In the genomic region with DNA sequence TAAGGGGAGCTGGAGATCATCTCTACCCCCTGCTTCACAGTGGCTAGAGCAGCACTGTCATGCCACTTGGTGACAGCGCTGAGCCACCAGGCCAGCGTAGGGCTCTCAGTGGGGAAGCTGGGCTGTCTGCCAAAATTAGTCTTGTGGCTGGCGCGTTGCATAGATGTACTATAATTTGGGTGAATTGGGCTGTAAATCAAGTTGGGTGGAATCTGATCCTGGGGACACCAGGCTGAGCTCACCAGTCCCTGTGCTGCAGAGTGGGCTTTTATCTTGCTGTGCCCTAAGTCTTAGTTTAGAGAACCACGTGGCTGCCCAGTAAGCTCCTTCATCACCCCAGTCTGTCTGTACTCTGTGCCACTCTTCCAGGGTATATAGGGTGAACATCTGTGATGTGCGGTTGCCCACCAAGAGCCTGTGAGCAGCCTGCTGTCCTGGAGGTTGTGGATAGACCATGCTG, we compare ENCODE assay signal across 8 mouse cellular contexts. TPM values are rescaled to one million over a fixed set of nuclear protein-coding genes. Genes with fewer than 3 reads are reported as not detected.
DNase-seq lines count a peak whose midpoint lies in the region; ATAC-seq and TF ChIP-seq lines count a peak whose summit lies in the region.

No protein-coding gene starts in this region.

- 55% methylated on average over 6 of the region's 6 CpGs for WGBS in liver, postnatal 0 days (ENCODE audit: insufficient replicate concordance)
- WGBS in liver, embryonic 11.5 days: 81% methylated on average over 6 of the region's 6 CpGs
- WGBS in heart, embryonic 12.5 days: 50% methylated on average over 6 of the region's 6 CpGs

- no peaks in the 10 kb centered on the region for H3K27me3 ChIP-seq in liver, postnatal 0 days (ENCODE audit: insufficient read depth, low read length)
- no peaks in the 10 kb centered on the region for H3K27me3 ChIP-seq in liver, embryonic 11.5 days (replicated peaks; ENCODE audit: control insufficient read depth, insufficient read depth, low read length)
- H3K27me3 ChIP-seq in heart, embryonic 12.5 days (replicated peaks): no peaks in the 10 kb centered on the region

- H3K4me1 ChIP-seq in liver, postnatal 0 days (ENCODE audit: insufficient read depth): no peaks in the 10 kb centered on the region; the same call in 1 of the 2 replicates
- H3K4me1 ChIP-seq in liver, embryonic 11.5 days (replicated peaks; ENCODE audit: control insufficient read depth, insufficient read depth, low read length): peaks cover under 1% of the 10 kb centered on the region; the same call in 1 of the 2 replicates
- H3K4me1 ChIP-seq in heart, embryonic 12.5 days (replicated peaks): peaks cover 41% of the 10 kb centered on the region

- no peak overlapping the region for H3K27ac ChIP-seq in liver, postnatal 0 days (ENCODE audit: low read depth)
- no peak overlapping the region for H3K27ac ChIP-seq in liver, embryonic 11.5 days (ENCODE audit: low read depth, low read length)
- H3K27ac ChIP-seq in heart, embryonic 12.5 days (ENCODE audit: poor library complexity, severe bottlenecking): peak overlapping the region; percentile 24; the same call in 1 of the 2 replicates

- no peak overlapping the region for H3K9ac ChIP-seq in liver, postnatal 0 days (replicated peaks)
- no peak overlapping the region for H3K9ac ChIP-seq in liver, embryonic 11.5 days (ENCODE audit: low read depth, low read length)
- no peak overlapping the region for H3K9ac ChIP-seq in heart, embryonic 12.5 days

- H3K4me2 ChIP-seq in liver, postnatal 0 days (ENCODE audit: low read depth, low read length): no peak overlapping the region
- no peak overlapping the region for H3K4me2 ChIP-seq in liver, embryonic 11.5 days
- H3K4me2 ChIP-seq in heart, embryonic 12.5 days: peak overlapping the region; percentile 17; the same call in 1 of the 2 replicates

- no peak overlapping the region for H3K4me3 ChIP-seq in liver, postnatal 0 days (ENCODE audit: low read depth, low read length)
- no peak overlapping the region for H3K4me3 ChIP-seq in liver, embryonic 11.5 days (ENCODE audit: low read depth, low read length)
- no peak overlapping the region for H3K4me3 ChIP-seq in heart, embryonic 12.5 days

- 0 out of 2 replicates have a peak, but pooled peaks have one; percentile 15 for TF ChIP-seq CTCF in liver, postnatal 0 days (IDR thresholded peaks at IDR 0.05; ENCODE audit: low read depth)

- H3K9me3 ChIP-seq in liver, postnatal 0 days (ENCODE audit: low read length): no peaks in the 10 kb centered on the region
- H3K9me3 ChIP-seq in liver, embryonic 11.5 days (ENCODE audit: control insufficient read depth, low read length): no peaks in the 10 kb centered on the region
- H3K9me3 ChIP-seq in heart, embryonic 12.5 days (replicated peaks): no peaks in the 10 kb centered on the region

- 0 out of 2 replicates have a peak, but pooled peaks have one; percentile 17 for ATAC-seq in liver, postnatal 0 days
- no peak for ATAC-seq in liver, embryonic 11.5 days (replicated peaks; ENCODE audit: low FRiP score)
- peak; percentile 57; the same call in 1 of the 2 replicates for ATAC-seq in heart, embryonic 12.5 days (ENCODE audit: insufficient number of reproducible peaks, low FRiP score)

- peaks cover 82% of the 10 kb centered on the region for H3K36me3 ChIP-seq in liver, postnatal 0 days (replicated peaks; ENCODE audit: insufficient read depth, low read length)
- peaks cover 59% of the 10 kb centered on the region for H3K36me3 ChIP-seq in liver, embryonic 11.5 days (ENCODE audit: control insufficient read depth, insufficient read depth, low read length)
- H3K36me3 ChIP-seq in heart, embryonic 12.5 days: peaks cover 86% of the 10 kb centered on the region

- TF ChIP-seq EP300 in liver, postnatal 0 days (IDR thresholded peaks at IDR 0.05; ENCODE audit: low read depth): no peak

- DNase-seq in liver, postnatal 0 days: no peak
- no peak for DNase-seq in liver, embryonic 11.5 days (ENCODE audit: low spot score)
- peak; percentile 87 to 90 for DNase-seq in cerebellum, postnatal 10 days
- peak; percentile 55 to 67 for DNase-seq in kidney, postnatal 36 days
- peak; percentile 61 for DNase-seq in lung, postnatal 14 days
- peak; percentile 60 for DNase-seq in telencephalon, adult 2 months (ENCODE audit: low read depth, low spot score)
- DNase-seq in thymus, postnatal 14 days: no peak

RNA-seq across cellular contexts. Expression of a gene that starts 20.8 kb away (rescaled TPM):
- polyA plus RNA-seq in liver, postnatal 0 days (2015; fragmentation: Nextera tagmentation; extraction: Ambion mirVana): 19.6 and 21.8 TPM in 2 replicates
- 94.3 and 105 TPM in 2 replicates for polyA plus RNA-seq in liver, embryonic 11.5 days (2014; fragmentation: Nextera tagmentation; extraction: Ambion mirVana)
- polyA plus RNA-seq in heart, embryonic 12.5 days (2016; fragmentation: Nextera tagmentation; extraction: Ambion mirVana): 63.2 and 64.5 TPM in 2 replicates

RNA-seq across cellular contexts. Expression of a gene that starts 23.7 kb away (rescaled TPM):
- polyA plus RNA-seq in liver, postnatal 0 days (2015; fragmentation: Nextera tagmentation; extraction: Ambion mirVana): 281 and 298 TPM in 2 replicates
- 343 and 358 TPM in 2 replicates for polyA plus RNA-seq in liver, embryonic 11.5 days (2014; fragmentation: Nextera tagmentation; extraction: Ambion mirVana)
- polyA plus RNA-seq in heart, embryonic 12.5 days (2016; fragmentation: Nextera tagmentation; extraction: Ambion mirVana): 638 and 663 TPM in 2 replicates

RNA-seq across cellular contexts. Expression of a gene that starts 23.9 kb away (rescaled TPM):
- polyA plus RNA-seq in liver, postnatal 0 days (2015; fragmentation: Nextera tagmentation; extraction: Ambion mirVana): 3.3 and 4.1 TPM in 2 replicates
- 9.1 and 10.7 TPM in 2 replicates for polyA plus RNA-seq in liver, embryonic 11.5 days (2014; fragmentation: Nextera tagmentation; extraction: Ambion mirVana)
- 12.1 and 12.9 TPM in 2 replicates for polyA plus RNA-seq in heart, embryonic 12.5 days (2016; fragmentation: Nextera tagmentation; extraction: Ambion mirVana)

Comparison
In these comparisons a context has a peak if more than half of its experiments do, and no peak if none do; other contexts are left out.
1. DNase-seq: peak in cerebellum, postnatal 10 days (2 of 2), kidney, postnatal 36 days (2 of 2), lung, postnatal 14 days (single experiment) and telencephalon, adult 2 months (single experiment); none in liver, postnatal 0 days (single experiment), liver, embryonic 11.5 days (single experiment) and thymus, postnatal 14 days (single experiment).